Mouse (Mus musculus): ENCODE measurements around the gene Haus5.
A peak's percentile ranks its signal among the peaks of the same experiment; 100 is the strongest.

Haus5 gene

GRCm38 (mm10) chr7:30625530-30626384 lies 39.0 kb downstream of the Haus5 start, which contains the start of gene Cox6b1:
Gene Cox6b1, minus strand, starts transcription at chr7:30626151.
- peak; percentile 99 for DNase-seq

- no peak for DNase-seq
Observed at GRCm38 (mm10) chr7:30619202-30619601, 45.6 kb downstream of the Haus5 start.

- DNase-seq, result peak; percentile 94
Observed at GRCm38 (mm10) chr7:30618658-30619057, 46.1 kb downstream of the Haus5 start.

GRCm38 (mm10) chr7:30615049-30615760 lies 49.6 kb downstream of the Haus5 start:
- DNase-seq, result no peak

GRCm38 (mm10) chr7:30614454-30614853 lies 50.3 kb downstream of the Haus5 start:
- no peak for DNase-seq

- DNase-seq, result no peak
Observed at GRCm38 (mm10) chr7:30613529-30614112, 51.2 kb downstream of the Haus5 start.

- no peak for DNase-seq
Observed at GRCm38 (mm10) chr7:30612654-30613402, 52.0 kb downstream of the Haus5 start, which contains the start of gene Upk1a. Gene Upk1a, minus strand, starts transcription at chr7:30612847.

GRCm38 (mm10) chr7:30610043-30610442 lies 54.8 kb downstream of the Haus5 start:
- DNase-seq, result peak; percentile 97

GRCm38 (mm10) chr7:30608476-30608875 lies 56.3 kb downstream of the Haus5 start:
- no peak for DNase-seq

GRCm38 (mm10) chr7:30607706-30608309 lies 57.0 kb downstream of the Haus5 start:
- no peak for DNase-seq

GRCm38 (mm10) chr7:30604944-30605343 lies 59.9 kb downstream of the Haus5 start:
- DNase-seq, result no peak

- no peak for DNase-seq
Observed at GRCm38 (mm10) chr7:30604424-30604823, 60.4 kb downstream of the Haus5 start.

Data from heart, adult 11 months (tissue).